Mouse (Mus musculus): Measurements from ENCODE around the gene 4930447C04Rik. TPM values are rescaled to one million over a fixed set of nuclear protein-coding genes. Genes with fewer than 3 reads are reported as not detected.
A peak's percentile ranks its signal among the peaks of the same experiment; 100 is the strongest.

The 4930447C04Rik gene
- polyA plus RNA-seq, 1 experiment from 2014 or later: 10.3 TPM

DNA sequence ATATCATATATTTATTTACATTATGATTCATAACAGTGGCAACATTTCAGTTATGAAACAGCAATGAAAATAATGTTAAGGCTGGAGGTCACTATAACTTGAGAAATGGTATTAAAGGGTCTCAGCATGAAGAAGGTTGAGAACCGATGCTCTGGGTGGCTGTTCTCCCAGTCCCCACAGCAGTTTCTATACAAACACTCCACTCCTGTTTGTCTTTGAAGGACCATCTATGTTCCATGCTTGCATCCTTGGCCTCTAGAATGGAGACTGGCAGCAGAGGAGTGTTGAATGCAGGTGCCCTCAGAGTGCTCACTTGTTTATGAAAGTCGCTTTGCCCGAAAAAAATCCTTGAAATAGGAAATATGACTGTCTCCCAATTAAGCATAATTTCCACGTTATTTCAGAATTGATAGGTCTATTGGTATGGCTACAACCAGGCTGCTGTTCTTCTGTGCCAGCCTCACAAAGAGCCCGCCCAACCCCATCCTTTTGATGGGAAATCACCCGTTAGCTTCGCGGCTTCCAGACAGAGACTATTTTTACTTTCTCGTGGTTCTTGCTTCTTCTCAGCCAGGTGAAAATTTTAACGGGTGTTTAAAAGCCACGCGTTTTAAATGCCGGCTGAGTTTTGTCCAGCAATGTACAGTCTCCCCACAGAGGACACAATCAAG is 87.0 kb downstream of the 4930447C04Rik start:
- no peak overlapping the region for H3K4me3 ChIP-seq
- peaks cover 37% of the 10 kb centered on the region for H3K27me3 ChIP-seq
- no peak for ATAC-seq (ENCODE audit: insufficient number of reproducible peaks, insufficient read depth, low FRiP score, low TSS enrichment)
- WGBS: 29% methylated on average over 13 of the region's 13 CpGs
- H3K36me3 ChIP-seq: no peaks in the 10 kb centered on the region
- H3K9ac ChIP-seq: no peak overlapping the region
- no peaks in the 10 kb centered on the region for H3K4me1 ChIP-seq
- H3K4me2 ChIP-seq (replicated peaks): peak overlapping the region; percentile 38
- no peak overlapping the region for H3K27ac ChIP-seq
- H3K9me3 ChIP-seq: no peaks in the 10 kb centered on the region

DNA sequence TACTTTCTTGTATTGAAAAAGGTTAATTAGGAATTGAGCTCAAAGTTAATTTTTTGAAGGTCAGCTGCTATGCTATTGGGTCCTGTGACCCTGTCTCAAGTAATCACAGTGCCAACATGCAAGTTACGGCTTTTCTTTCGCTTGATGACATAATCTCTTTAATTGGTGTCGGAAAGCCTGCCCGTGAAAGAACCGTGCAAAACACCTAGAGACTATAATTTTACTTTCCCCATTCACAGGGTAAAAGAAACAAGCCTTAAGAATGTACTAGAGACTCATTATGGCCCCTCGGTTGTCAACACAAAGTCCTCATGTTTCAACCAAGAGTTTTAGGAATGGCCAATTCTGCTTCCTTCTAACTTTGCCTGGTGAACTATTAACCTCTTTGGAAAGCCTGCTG is 88.3 kb downstream of the 4930447C04Rik start:
- H3K27me3 ChIP-seq: peaks cover 46% of the 10 kb centered on the region
- H3K9ac ChIP-seq: no peak overlapping the region
- H3K36me3 ChIP-seq: no peaks in the 10 kb centered on the region
- no peak overlapping the region for H3K4me2 ChIP-seq (replicated peaks)
- H3K4me1 ChIP-seq: no peaks in the 10 kb centered on the region
- 42% methylated on average over 6 of the region's 6 CpGs for WGBS
- no peaks in the 10 kb centered on the region for H3K9me3 ChIP-seq
- H3K4me3 ChIP-seq: no peak overlapping the region
- H3K27ac ChIP-seq: no peak overlapping the region
- ATAC-seq (ENCODE audit: insufficient number of reproducible peaks, insufficient read depth, low FRiP score, low TSS enrichment): no peak

DNA sequence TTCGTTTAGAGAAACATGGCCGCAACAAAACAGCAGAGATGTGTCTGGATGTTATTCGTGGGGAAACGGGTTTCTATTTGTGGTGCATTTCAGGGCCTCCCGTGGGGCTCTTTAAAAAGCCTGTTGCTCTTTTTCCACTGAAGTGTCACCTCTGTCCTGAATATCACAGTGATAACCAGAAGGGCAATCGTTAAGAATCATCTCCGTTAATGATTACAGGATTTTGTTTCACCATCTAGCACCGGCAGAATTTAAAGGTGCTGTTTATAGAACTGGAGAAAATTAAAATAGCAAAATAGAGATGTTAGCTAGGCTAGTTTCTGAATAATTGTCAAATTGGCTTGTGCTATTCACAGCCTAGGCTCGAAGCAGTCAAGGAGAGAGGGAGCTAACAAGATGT is 90.4 kb downstream of the 4930447C04Rik start:
- Histone ChIP-seq H3K9me3 (no peaks in the 10 kb centered on the region), H3K4me2 (replicated peaks) (no peak overlapping the region), H3K27ac (no peak overlapping the region), H3K4me3 (no peak overlapping the region), H3K4me1 (no peaks in the 10 kb centered on the region), H3K27me3 (peaks cover 47% of the 10 kb centered on the region), H3K9ac (no peak overlapping the region), H3K36me3 (no peaks in the 10 kb centered on the region)
- WGBS: 66% methylated on average over 9 of the region's 9 CpGs
- ATAC-seq (ENCODE audit: insufficient number of reproducible peaks, insufficient read depth, low FRiP score, low TSS enrichment): no peak

DNA sequence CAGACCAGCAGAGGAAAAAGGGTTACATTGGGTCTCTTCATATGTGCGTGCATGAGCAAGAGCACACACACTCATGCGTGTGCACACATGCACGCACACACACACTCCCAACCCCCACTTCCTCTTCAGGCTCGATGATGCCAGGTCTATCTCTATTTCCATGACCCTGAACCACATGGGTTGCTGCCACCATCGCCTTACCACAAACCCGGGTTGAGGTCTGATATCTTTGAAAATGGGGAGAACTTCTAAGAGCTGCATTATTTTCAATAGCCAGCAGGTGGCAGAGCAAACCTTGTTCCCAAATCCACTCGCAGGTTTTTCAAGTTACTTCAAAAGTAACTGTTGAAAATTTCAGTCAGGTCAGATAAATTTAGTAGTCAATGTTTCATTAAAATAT is 92.8 kb downstream of the 4930447C04Rik start:
- H3K4me2 ChIP-seq (replicated peaks): no peak overlapping the region
- H3K4me1 ChIP-seq: no peaks in the 10 kb centered on the region; the same call in 1 of the 2 replicates
- no peak overlapping the region for H3K4me3 ChIP-seq
- no peak overlapping the region for H3K9ac ChIP-seq
- no peaks in the 10 kb centered on the region for H3K36me3 ChIP-seq
- ATAC-seq (ENCODE audit: insufficient number of reproducible peaks, insufficient read depth, low FRiP score, low TSS enrichment): no peak
- no peak overlapping the region for H3K27ac ChIP-seq
- WGBS: 28% methylated on average over 7 of the region's 7 CpGs
- no peaks in the 10 kb centered on the region for H3K9me3 ChIP-seq
- H3K27me3 ChIP-seq: peaks cover 36% of the 10 kb centered on the region

DNA sequence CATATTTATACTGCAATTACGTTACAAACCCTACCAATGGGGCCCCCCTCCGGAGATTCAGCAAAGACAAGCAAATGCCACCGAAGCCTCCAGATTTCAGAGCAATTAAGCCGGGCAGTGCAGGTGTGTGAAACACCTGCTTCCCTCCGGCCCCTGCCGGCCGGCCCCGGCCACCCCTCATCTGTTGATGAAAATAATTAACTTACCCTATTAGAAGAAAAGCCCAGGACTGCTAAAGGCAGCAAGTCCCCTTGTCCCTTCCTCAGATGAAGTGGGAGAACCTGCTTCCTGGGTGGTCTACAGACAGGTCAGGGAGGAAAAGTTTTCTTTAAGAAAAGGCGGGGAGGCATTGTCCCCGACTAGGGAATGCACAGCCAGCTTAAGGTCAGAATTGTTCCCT is 94.6 kb downstream of the 4930447C04Rik start:
- H3K4me3 ChIP-seq: no peak overlapping the region
- no peak overlapping the region for H3K27ac ChIP-seq
- no peak overlapping the region for H3K9ac ChIP-seq
- WGBS: 22% methylated on average over 10 of the region's 10 CpGs
- H3K36me3 ChIP-seq: no peaks in the 10 kb centered on the region
- H3K9me3 ChIP-seq: 0 out of 2 replicates have a peak, but pooled peaks cover 3% of the 10 kb centered on the region
- H3K4me1 ChIP-seq: no peaks in the 10 kb centered on the region; the same call in 1 of the 2 replicates
- ATAC-seq (ENCODE audit: insufficient number of reproducible peaks, insufficient read depth, low FRiP score, low TSS enrichment): no peak
- H3K4me2 ChIP-seq (replicated peaks): no peak overlapping the region
- peaks cover 36% of the 10 kb centered on the region for H3K27me3 ChIP-seq

DNA sequence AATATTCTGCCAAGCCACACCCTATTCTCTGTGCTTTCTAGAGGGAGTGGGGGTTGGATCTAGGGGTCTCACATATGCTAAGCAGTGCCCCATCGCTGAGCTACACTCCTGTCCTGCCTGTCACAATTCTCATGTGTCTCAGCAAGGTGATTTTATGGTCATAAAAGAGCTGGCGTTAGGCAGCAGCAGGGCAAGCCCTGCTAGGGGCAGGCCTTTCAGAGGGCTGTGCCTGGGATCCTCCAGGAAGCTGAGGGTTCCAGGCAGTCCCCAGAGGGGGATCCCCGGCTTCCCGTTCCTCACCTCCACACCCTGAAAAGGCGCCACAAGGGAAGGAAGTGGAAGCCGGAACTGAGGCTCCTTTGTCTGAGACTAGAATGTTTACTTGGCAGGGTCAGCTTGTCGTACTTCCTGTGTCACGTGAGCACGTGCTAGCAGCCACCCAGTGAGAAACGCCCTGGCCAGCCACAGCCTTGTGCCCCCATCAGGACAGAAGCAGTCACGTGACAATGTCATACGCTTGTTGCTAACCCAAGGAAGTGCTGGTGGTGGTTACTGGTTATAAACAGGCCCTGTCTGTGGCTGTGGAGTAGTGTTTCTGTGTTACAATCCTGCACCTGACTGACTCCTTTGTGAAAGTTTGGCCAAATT is 96.5 kb downstream of the 4930447C04Rik start:
- peak; percentile 79 for ATAC-seq (ENCODE audit: insufficient number of reproducible peaks, insufficient read depth, low FRiP score, low TSS enrichment)
- Histone ChIP-seq H3K9ac (0 out of 2 replicates have a peak overlapping the region, but pooled peaks have one; percentile 10), H3K36me3 (no peaks in the 10 kb centered on the region), H3K9me3 (0 out of 2 replicates have a peak, but pooled peaks cover 3% of the 10 kb centered on the region), H3K4me1 (no peaks in the 10 kb centered on the region; the same call in 1 of the 2 replicates), H3K4me3 (peak overlapping the region; percentile 17), H3K27me3 (peaks cover 30% of the 10 kb centered on the region), H3K27ac (peak overlapping the region; percentile 43; the same call in 1 of the 2 replicates), H3K4me2 (replicated peaks) (peak overlapping the region; percentile 44)
- WGBS: 5% methylated on average over 12 of the region's 12 CpGs

DNA sequence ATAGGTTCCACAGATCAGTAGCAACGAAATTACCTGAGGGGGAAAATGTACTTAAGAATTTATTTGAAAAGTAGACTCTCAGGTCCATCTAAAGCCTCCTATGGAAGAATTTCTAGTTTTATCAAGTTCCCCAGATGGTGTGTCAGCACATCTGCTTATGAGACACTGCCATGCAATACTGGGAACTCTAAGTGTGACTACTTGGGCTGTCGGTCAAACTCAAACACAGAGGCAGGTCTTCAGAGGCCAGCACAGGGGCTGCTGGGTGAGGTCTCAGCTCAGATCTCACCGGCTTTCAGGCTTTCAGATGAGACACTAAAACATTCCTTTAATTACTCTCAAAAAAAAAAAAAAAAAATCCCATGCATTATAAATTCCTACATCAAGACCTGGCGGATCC is 97.0 kb downstream of the 4930447C04Rik start:
- Histone ChIP-seq H3K27me3 (peaks cover 28% of the 10 kb centered on the region), H3K4me3 (no peak overlapping the region)
- ATAC-seq (ENCODE audit: insufficient number of reproducible peaks, insufficient read depth, low FRiP score, low TSS enrichment): no peak; the same call in 1 of the 2 replicates

DNA sequence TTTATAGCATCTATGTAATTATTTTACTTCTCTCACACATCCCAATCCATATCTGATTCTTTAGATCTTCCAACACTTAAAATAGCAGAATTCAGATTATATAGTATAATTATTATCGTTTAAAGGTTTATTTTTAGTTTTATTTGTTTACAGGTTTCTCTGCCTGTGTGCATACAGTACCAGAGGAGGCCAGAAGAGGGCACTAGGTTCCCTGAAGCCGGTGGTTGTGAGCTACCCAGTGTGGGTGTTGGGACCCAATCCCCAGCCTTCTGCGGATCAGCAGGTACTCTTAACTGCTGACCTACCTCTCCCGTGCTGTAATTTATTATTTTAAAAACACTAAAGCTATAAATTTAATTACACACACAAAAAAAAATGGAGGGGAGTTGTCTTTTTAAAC is 97.4 kb downstream of the 4930447C04Rik start:
- Histone ChIP-seq H3K36me3 (no peaks in the 10 kb centered on the region), H3K4me1 (no peaks in the 10 kb centered on the region; the same call in 1 of the 2 replicates), H3K4me2 (replicated peaks) (no peak overlapping the region), H3K4me3 (no peak overlapping the region), H3K9ac (no peak overlapping the region), H3K27me3 (peaks cover 24% of the 10 kb centered on the region), H3K9me3 (0 out of 2 replicates have a peak, but pooled peaks cover 3% of the 10 kb centered on the region), H3K27ac (no peak overlapping the region)
- ATAC-seq (ENCODE audit: insufficient number of reproducible peaks, insufficient read depth, low FRiP score, low TSS enrichment): no peak
- 90% methylated on average over 4 of the region's 4 CpGs for WGBS

More for the DNA sequence above, 97.0 kb downstream of the 4930447C04Rik start:
- Histone ChIP-seq H3K4me1 (no peaks in the 10 kb centered on the region; the same call in 1 of the 2 replicates), H3K4me2 (replicated peaks) (no peak overlapping the region), H3K9me3 (0 out of 2 replicates have a peak, but pooled peaks cover 3% of the 10 kb centered on the region), H3K27ac (no peak overlapping the region), H3K9ac (no peak overlapping the region), H3K36me3 (no peaks in the 10 kb centered on the region)
- 72% methylated on average over 4 of the region's 4 CpGs for WGBS

DNA sequence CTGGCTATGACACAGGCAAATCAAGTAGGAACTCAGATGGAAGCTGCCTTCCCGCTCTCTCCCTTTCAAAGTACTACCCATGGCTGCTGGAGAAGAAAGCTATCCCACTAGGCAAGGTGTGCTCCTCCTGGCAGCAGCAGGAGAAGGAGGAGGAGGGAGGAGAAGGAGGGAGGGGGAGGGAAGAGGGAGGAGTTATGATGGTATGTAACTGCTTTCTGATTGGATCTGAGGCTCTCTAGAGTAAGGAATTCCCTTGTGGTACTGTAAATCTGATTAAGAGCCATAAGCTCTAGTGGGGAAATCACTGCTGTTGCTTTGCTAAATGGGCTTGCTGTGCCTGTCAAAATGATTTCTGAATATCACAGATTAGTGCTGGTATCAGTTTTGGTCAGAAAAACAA is 99.1 kb downstream of the 4930447C04Rik start:
- no peak overlapping the region for H3K4me3 ChIP-seq
- no peaks in the 10 kb centered on the region; the same call in 1 of the 2 replicates for H3K4me1 ChIP-seq
- 92% methylated on average over 1 of the region's 1 CpGs for WGBS
- no peak overlapping the region for H3K4me2 ChIP-seq (replicated peaks)
- H3K9ac ChIP-seq: no peak overlapping the region
- H3K36me3 ChIP-seq: no peaks in the 10 kb centered on the region
- H3K27me3 ChIP-seq: peaks cover 12% of the 10 kb centered on the region
- no peak overlapping the region for H3K27ac ChIP-seq
- 0 out of 2 replicates have a peak, but pooled peaks cover 3% of the 10 kb centered on the region for H3K9me3 ChIP-seq
- no peak for ATAC-seq (ENCODE audit: insufficient number of reproducible peaks, insufficient read depth, low FRiP score, low TSS enrichment)

DNA sequence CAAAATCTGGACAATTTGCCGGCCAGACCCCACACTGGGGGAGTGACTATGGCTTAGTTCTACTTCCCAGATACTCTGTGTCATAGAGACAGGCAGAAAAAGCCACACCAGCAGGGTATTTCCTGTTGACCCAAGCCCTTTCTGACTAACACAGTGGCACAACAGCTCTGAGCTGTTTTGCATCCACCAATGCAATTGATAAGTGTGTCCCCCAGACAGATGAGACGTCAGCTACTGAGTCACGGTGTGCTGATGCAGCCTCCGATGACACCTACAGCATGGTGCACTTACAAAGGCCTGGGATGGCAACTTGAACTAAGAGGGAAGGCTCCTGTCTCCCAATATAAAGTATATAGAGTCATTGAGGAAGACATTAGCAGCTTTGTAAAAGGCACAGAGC is 103.3 kb downstream of the 4930447C04Rik start:
- no peak for ATAC-seq (ENCODE audit: insufficient number of reproducible peaks, insufficient read depth, low FRiP score, low TSS enrichment)
- Histone ChIP-seq H3K27me3 (peaks cover 10% of the 10 kb centered on the region), H3K4me2 (replicated peaks) (no peak overlapping the region), H3K36me3 (no peaks in the 10 kb centered on the region), H3K9me3 (0 out of 2 replicates have a peak, but pooled peaks cover 3% of the 10 kb centered on the region), H3K9ac (no peak overlapping the region), H3K4me1 (no peaks in the 10 kb centered on the region), H3K27ac (no peak overlapping the region), H3K4me3 (no peak overlapping the region)
- 73% methylated on average over 4 of the region's 4 CpGs for WGBS

DNA sequence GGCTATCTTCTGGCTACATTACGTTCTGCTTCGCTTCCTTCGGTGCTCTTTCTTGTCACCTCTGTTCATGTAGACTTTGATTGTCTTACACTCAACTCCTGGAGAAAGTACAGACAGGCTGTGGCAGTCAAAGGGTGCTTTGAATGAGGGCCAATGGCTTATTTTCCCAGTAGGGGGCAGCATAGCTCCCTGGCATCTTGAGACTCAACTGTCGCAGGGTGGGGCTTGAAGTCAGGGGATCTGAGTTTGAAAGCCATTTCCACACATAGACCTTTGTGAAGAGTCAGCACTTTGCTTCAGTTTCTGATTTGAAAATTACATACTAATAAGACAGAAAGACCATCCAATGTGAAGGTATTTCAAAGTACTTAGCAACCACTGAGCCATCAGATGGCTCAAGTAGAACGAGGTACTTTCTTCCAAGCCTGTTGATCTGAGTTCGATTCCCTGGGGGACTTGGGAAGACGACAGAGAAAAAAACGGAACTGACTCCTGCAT is 105.0 kb downstream of the 4930447C04Rik start:
- Histone ChIP-seq H3K4me2 (replicated peaks) (no peak overlapping the region), H3K36me3 (no peaks in the 10 kb centered on the region), H3K27ac (no peak overlapping the region), H3K27me3 (peaks cover 26% of the 10 kb centered on the region), H3K4me3 (no peak overlapping the region), H3K9ac (no peak overlapping the region), H3K4me1 (peaks cover 7% of the 10 kb centered on the region; the same call in 1 of the 2 replicates), H3K9me3 (no peaks in the 10 kb centered on the region)
- ATAC-seq (ENCODE audit: insufficient number of reproducible peaks, insufficient read depth, low FRiP score, low TSS enrichment): no peak
- 65% methylated on average over 8 of the region's 8 CpGs for WGBS
